Mouse (Mus musculus): ENCODE measurements around the gene Cpeb2. TPM values are rescaled to one million over a fixed set of nuclear protein-coding genes. Genes with fewer than 3 reads are reported as not detected.

The Cpeb2 gene
- polyA plus RNA-seq, 1 experiment from 2014 or later: 3.4 TPM

- Histone ChIP-seq H3K4me1 (replicated peaks) (no peaks in the 10 kb centered on the region), H3K27me3 (ENCODE audit: insufficient read depth, poor library complexity, severe bottlenecking) (no peaks in the 10 kb centered on the region), H3K4me3 (no peak overlapping the region), H3K27ac (no peak overlapping the region), H3K36me3 (peaks cover 5% of the 10 kb centered on the region; the same call in 1 of the 2 replicates), H3K9me3 (no peaks in the 10 kb centered on the region)
- no peak for DNase-seq (ENCODE audit: low spot score)
- 65% methylated on average over 3 of the region's 3 CpGs for WGBS
Measured at GRCm38 (mm10) chr5:43248001-43248430, 15.0 kb downstream of the Cpeb2 start.

- H3K27ac ChIP-seq: no peak overlapping the region
- no peaks in the 10 kb centered on the region for H3K27me3 ChIP-seq (ENCODE audit: insufficient read depth, poor library complexity, severe bottlenecking)
- H3K4me1 ChIP-seq (replicated peaks): no peaks in the 10 kb centered on the region
- WGBS: 93% methylated on average over 2 of the region's 2 CpGs
- H3K4me3 ChIP-seq: no peak overlapping the region
- DNase-seq (ENCODE audit: low spot score): no peak
- no peaks in the 10 kb centered on the region for H3K36me3 ChIP-seq
- H3K9me3 ChIP-seq: no peaks in the 10 kb centered on the region
Measured at GRCm38 (mm10) chr5:43257490-43257889, 24.5 kb downstream of the Cpeb2 start.

- Histone ChIP-seq H3K27ac (no peak overlapping the region), H3K9me3 (no peaks in the 10 kb centered on the region), H3K27me3 (ENCODE audit: insufficient read depth, poor library complexity, severe bottlenecking) (no peaks in the 10 kb centered on the region), H3K4me3 (no peak overlapping the region), H3K4me1 (replicated peaks) (no peaks in the 10 kb centered on the region), H3K36me3 (no peaks in the 10 kb centered on the region)
- no peak for DNase-seq (ENCODE audit: low spot score)
- WGBS: 92% methylated on average over 3 of the region's 3 CpGs
Measured at GRCm38 (mm10) chr5:43258472-43259142, 25.6 kb downstream of the Cpeb2 start.

GRCm38 (mm10) chr5:43261814-43262213 is 28.8 kb downstream of the Cpeb2 start:
- H3K27ac ChIP-seq: no peak overlapping the region
- no peaks in the 10 kb centered on the region for H3K4me1 ChIP-seq (replicated peaks)
- no peaks in the 10 kb centered on the region for H3K9me3 ChIP-seq
- 74% methylated on average over 6 of the region's 6 CpGs for WGBS
- no peak for DNase-seq (ENCODE audit: low spot score)
- no peaks in the 10 kb centered on the region for H3K36me3 ChIP-seq
- H3K4me3 ChIP-seq: no peak overlapping the region
- H3K27me3 ChIP-seq (ENCODE audit: insufficient read depth, poor library complexity, severe bottlenecking): no peaks in the 10 kb centered on the region

GRCm38 (mm10) chr5:43263951-43264350 is 31.0 kb downstream of the Cpeb2 start:
- Histone ChIP-seq H3K27me3 (ENCODE audit: insufficient read depth, poor library complexity, severe bottlenecking) (no peaks in the 10 kb centered on the region), H3K4me1 (replicated peaks) (no peaks in the 10 kb centered on the region), H3K36me3 (no peaks in the 10 kb centered on the region), H3K4me3 (no peak overlapping the region), H3K9me3 (no peaks in the 10 kb centered on the region), H3K27ac (no peak overlapping the region)
- no peak for DNase-seq (ENCODE audit: low spot score)
- WGBS: 91% methylated on average over 4 of the region's 4 CpGs

GRCm38 (mm10) chr5:43264696-43265095 is 31.7 kb downstream of the Cpeb2 start:
- Histone ChIP-seq H3K4me1 (replicated peaks) (no peaks in the 10 kb centered on the region), H3K9me3 (no peaks in the 10 kb centered on the region), H3K27ac (no peak overlapping the region), H3K36me3 (no peaks in the 10 kb centered on the region), H3K27me3 (ENCODE audit: insufficient read depth, poor library complexity, severe bottlenecking) (no peaks in the 10 kb centered on the region), H3K4me3 (no peak overlapping the region)
- 97% methylated on average over 2 of the region's 2 CpGs for WGBS
- no peak for DNase-seq (ENCODE audit: low spot score)

- H3K27me3 ChIP-seq (ENCODE audit: insufficient read depth, poor library complexity, severe bottlenecking): no peaks in the 10 kb centered on the region
- no peaks in the 10 kb centered on the region for H3K4me1 ChIP-seq (replicated peaks)
- H3K4me3 ChIP-seq: no peak overlapping the region
- WGBS: 96% methylated on average over 1 of the region's 1 CpGs
- no peak for DNase-seq (ENCODE audit: low spot score)
- no peaks in the 10 kb centered on the region for H3K9me3 ChIP-seq
- H3K36me3 ChIP-seq: no peaks in the 10 kb centered on the region
- H3K27ac ChIP-seq: no peak overlapping the region
Measured at GRCm38 (mm10) chr5:43277982-43278381, 45.0 kb downstream of the Cpeb2 start.

GRCm38 (mm10) chr5:43279774-43280173 is 46.8 kb downstream of the Cpeb2 start:
- 85% methylated on average over 3 of the region's 3 CpGs for WGBS
- H3K4me1 ChIP-seq (replicated peaks): no peaks in the 10 kb centered on the region

GRCm38 (mm10) chr5:43285756-43286155 is 52.8 kb downstream of the Cpeb2 start:
- Histone ChIP-seq H3K4me3 (no peak overlapping the region), H3K4me1 (replicated peaks) (no peaks in the 10 kb centered on the region), H3K36me3 (0 out of 2 replicates have a peak, but pooled peaks cover 10% of the 10 kb centered on the region), H3K9me3 (no peaks in the 10 kb centered on the region), H3K27ac (no peak overlapping the region), H3K27me3 (ENCODE audit: insufficient read depth, poor library complexity, severe bottlenecking) (no peaks in the 10 kb centered on the region)
- WGBS: 92% methylated on average over 12 of the region's 12 CpGs
- no peak for DNase-seq (ENCODE audit: low spot score)

More at GRCm38 (mm10) chr5:43279774-43280173, 46.8 kb downstream of the Cpeb2 start:
- Histone ChIP-seq H3K27ac (no peak overlapping the region), H3K9me3 (no peaks in the 10 kb centered on the region), H3K4me3 (no peak overlapping the region), H3K27me3 (ENCODE audit: insufficient read depth, poor library complexity, severe bottlenecking) (no peaks in the 10 kb centered on the region), H3K36me3 (0 out of 2 replicates have a peak, but pooled peaks cover 7% of the 10 kb centered on the region)
- no peak for DNase-seq (ENCODE audit: low spot score)

GRCm38 (mm10) chr5:43289752-43290446 is 56.9 kb downstream of the Cpeb2 start:
- 85% methylated on average over 8 of the region's 8 CpGs for WGBS
- Histone ChIP-seq H3K36me3 (0 out of 2 replicates have a peak, but pooled peaks cover 2% of the 10 kb centered on the region), H3K4me3 (no peak overlapping the region), H3K27ac (no peak overlapping the region), H3K9me3 (no peaks in the 10 kb centered on the region), H3K4me1 (replicated peaks) (no peaks in the 10 kb centered on the region), H3K27me3 (ENCODE audit: insufficient read depth, poor library complexity, severe bottlenecking) (no peaks in the 10 kb centered on the region)
- no peak for DNase-seq (ENCODE audit: low spot score)

GRCm38 (mm10) chr5:43293136-43293535 is 60.2 kb downstream of the Cpeb2 start:
- no peaks in the 10 kb centered on the region for H3K4me1 ChIP-seq (replicated peaks)
- no peaks in the 10 kb centered on the region for H3K9me3 ChIP-seq
- H3K27me3 ChIP-seq (ENCODE audit: insufficient read depth, poor library complexity, severe bottlenecking): no peaks in the 10 kb centered on the region
- H3K27ac ChIP-seq: no peak overlapping the region
- no peaks in the 10 kb centered on the region for H3K36me3 ChIP-seq
- H3K4me3 ChIP-seq: no peak overlapping the region
- WGBS: 88% methylated on average over 4 of the region's 4 CpGs
- DNase-seq (ENCODE audit: low spot score): no peak

GRCm38 (mm10) chr5:43297459-43297858 is 64.5 kb downstream of the Cpeb2 start:
- no peaks in the 10 kb centered on the region for H3K4me1 ChIP-seq (replicated peaks)
- H3K9me3 ChIP-seq: no peaks in the 10 kb centered on the region
- H3K36me3 ChIP-seq: no peaks in the 10 kb centered on the region
- H3K27ac ChIP-seq: no peak overlapping the region
- no peak for DNase-seq (ENCODE audit: low spot score)
- WGBS: 97% methylated on average over 7 of the region's 7 CpGs
- no peak overlapping the region for H3K4me3 ChIP-seq
- no peaks in the 10 kb centered on the region for H3K27me3 ChIP-seq (ENCODE audit: insufficient read depth, poor library complexity, severe bottlenecking)

- no peaks in the 10 kb centered on the region for H3K9me3 ChIP-seq
- no peaks in the 10 kb centered on the region for H3K27me3 ChIP-seq (ENCODE audit: insufficient read depth, poor library complexity, severe bottlenecking)
- no peak for DNase-seq (ENCODE audit: low spot score)
- 73% methylated on average over 2 of the region's 2 CpGs for WGBS
- no peak overlapping the region for H3K27ac ChIP-seq
- no peaks in the 10 kb centered on the region for H3K4me1 ChIP-seq (replicated peaks)
- no peak overlapping the region for H3K4me3 ChIP-seq
- no peaks in the 10 kb centered on the region for H3K36me3 ChIP-seq
Measured at GRCm38 (mm10) chr5:43298975-43299374, 66.0 kb downstream of the Cpeb2 start.
